Mouse (Mus musculus) heart, postnatal 0 days (tissue): Measurements from ENCODE around the gene Gm47289. TPM values are rescaled to one million over a fixed set of nuclear protein-coding genes. Genes with fewer than 3 reads are reported as not detected.

Source experiments
- ATAC-seq: fragments of 200-750 bp; cut with Nextera tagmentation; 2 replicates; pipeline ENCODE4 v1.8.0; 2017; ENCODE audit warnings: low read depth, moderate number of reproducible peaks, moderate library complexity; ENCODE audit not compliant: insufficient read depth
- DNase-seq: peaks from one replicate; pipeline ENCODE4 v3.0.0-alpha.2; 2016; ENCODE audit warnings: low spot score
- H3K27ac ChIP-seq: fragments of 300-500 bp; sonication (generic); 2 replicates; pipeline ENCODE4 v1.5.1; 2014; ENCODE audit warnings: low read depth, mild to moderate bottlenecking
- H3K27me3 ChIP-seq: fragments of 300-500 bp; sonication (generic); 2 replicates; pipeline ENCODE4 v1.6.1; 2014; ENCODE audit warnings: low read length, mixed read lengths; ENCODE audit not compliant: control insufficient read depth, insufficient read depth
- H3K36me3 ChIP-seq: fragments of 300-500 bp; sonication (generic); replicated peaks from 2 replicates; pipeline ENCODE4 v1.6.1; 2014; ENCODE audit warnings: low read length, mixed read lengths; ENCODE audit not compliant: control insufficient read depth, insufficient read depth
- H3K4me1 ChIP-seq: fragments of 300-500 bp; sonication (generic); 2 replicates; pipeline ENCODE4 v1.6.1; 2014; ENCODE audit warnings: antibody characterized with exemption; ENCODE audit not compliant: control insufficient read depth, insufficient read depth
- H3K4me2 ChIP-seq: fragments of 300-500 bp; sonication (generic); 2 replicates; pipeline ENCODE4 v1.6.1; 2014; ENCODE audit warnings: low read depth, mild to moderate bottlenecking, low read length, moderate library complexity
- H3K4me3 ChIP-seq: fragments of 300-500 bp; sonication (generic); 2 replicates; pipeline ENCODE4 v1.5.1; 2014; ENCODE audit warnings: low read depth, low read length
- H3K9ac ChIP-seq: fragments of 300-500 bp; sonication (generic); replicated peaks from 2 replicates; pipeline ENCODE4 v1.6.1; 2014; ENCODE audit warnings: low read depth, low read length, mixed read lengths
- H3K9me3 ChIP-seq: fragments of 300-500 bp; sonication (generic); replicated peaks from 2 replicates; pipeline ENCODE4 v1.6.1; 2016; ENCODE audit warnings: low read length; ENCODE audit not compliant: control insufficient read depth
- CTCF ChIP-seq: IDR thresholded peaks from 2 replicates; pipeline ENCODE4 v1.5.1; 2016; ENCODE audit warnings: antibody characterized with exemption, control low read depth, low read depth
- EP300 ChIP-seq: IDR thresholded peaks from 2 replicates; pipeline ENCODE4 v1.6.1; 2016; ENCODE audit warnings: antibody characterized with exemption, low read depth
- WGBS: fragments of 180-500 bp; shearing (Covaris S2); extraction: QIAGEN DNeasy Blood & Tissue Kit; methylation state at CpG from one replicate; pipeline ENCODE4 v1.1.7; 2014; 5-methylcytosine and 5-hydroxymethylcytosine counted together
- polyA plus RNA-seq: library from polyadenylated mRNA; unstranded; fragments of >200 nt; fragmentation: Nextera tagmentation; extraction: Ambion mirVana; gene quantifications from 2 replicates; pipeline ENCODE4 v1.2.1, GENCODE M21; 2015
- total RNA-seq: library from RNA; depleted of rRNA; stranded (reverse); fragments of >200 nt; gene quantifications from 2 replicates; pipeline ENCODE4 v1.2.3, GENCODE M21; 2014; ENCODE audit warnings: low replicate concordance; rRNA removed

Gene Gm47289
- total and polyA plus RNA-seq, 2 experiments from 2014 or later = not detected

- Histone ChIP-seq H3K9me3 (0 out of 2 replicates have a peak, but pooled peaks cover 7% of the 10 kb centered on the region), H3K27me3 (no peaks in the 10 kb centered on the region), H3K4me2 (no peak overlapping the region), H3K36me3 (no peaks in the 10 kb centered on the region), H3K4me1 (no peaks in the 10 kb centered on the region), H3K4me3 (no peak overlapping the region), H3K9ac (no peak overlapping the region), H3K27ac (no peak overlapping the region)
- WGBS = 67% methylated on average over 2 of the region's 2 CpGs
- DNase-seq (no peak), ATAC-seq (no peak)
- no peak for TF ChIP-seq EP300
- no peak for TF ChIP-seq CTCF
Observed at GRCm38 (mm10) chr9:119206666-119207065, 47.7 kb downstream of the Gm47289 start.

GRCm38 (mm10) chr9:119207113-119207512, 48.2 kb downstream of the Gm47289 start:
- DNase-seq = no peak
- Histone ChIP-seq H3K4me2 (no peak overlapping the region), H3K9me3 (0 out of 2 replicates have a peak, but pooled peaks cover 7% of the 10 kb centered on the region), H3K9ac (no peak overlapping the region), H3K36me3 (no peaks in the 10 kb centered on the region), H3K4me3 (no peak overlapping the region), H3K27ac (no peak overlapping the region), H3K4me1 (no peaks in the 10 kb centered on the region), H3K27me3 (no peaks in the 10 kb centered on the region)
- TF ChIP-seq CTCF (no peak), EP300 (no peak)
- 69% methylated on average over 4 of the region's 4 CpGs for WGBS
- no peak for ATAC-seq

- 82% methylated on average over 4 of the region's 4 CpGs for WGBS
- Histone ChIP-seq H3K36me3 (no peaks in the 10 kb centered on the region), H3K9me3 (0 out of 2 replicates have a peak, but pooled peaks cover 7% of the 10 kb centered on the region), H3K27me3 (no peaks in the 10 kb centered on the region), H3K9ac (no peak within 1 kb of the TSS), H3K27ac (no peak within 1 kb of the TSS), H3K4me2 (no peak within 1 kb of the TSS), H3K4me3 (no peak within 1 kb of the TSS), H3K4me1 (no peaks in the 10 kb centered on the region)
- TF ChIP-seq EP300 (no peak), CTCF (no peak)
- no peak for ATAC-seq
- no peak for DNase-seq
Observed at GRCm38 (mm10) chr9:119208998-119209397, 50.0 kb downstream of the Gm47289 start, which contains the start of gene Slc22a13. Slc22a13 (minus strand) TSS chr9:119209098.

Other genes with a start within 250 kb of the Gm47289 start
- gene Ctdspl, start 232.7 kb upstream of the Gm47289 start, total RNA-seq = 12.6 and 33.7 TPM in 2 replicates
- 4.3 TPM in 2 replicates for gene Ctdspl, start 232.7 kb upstream of the Gm47289 start, polyA plus RNA-seq
- 4.8 and 12.6 TPM in 2 replicates for gene Vill, start 106.4 kb upstream of the Gm47289 start, total RNA-seq
- gene Vill, start 106.4 kb upstream of the Gm47289 start, polyA plus RNA-seq = 3.8 and 4.4 TPM in 2 replicates
- gene Plcd1, start 65.7 kb upstream of the Gm47289 start, total RNA-seq = 21.1 and 27.1 TPM in 2 replicates
- gene Plcd1, start 65.7 kb upstream of the Gm47289 start, polyA plus RNA-seq = 12.9 and 14.6 TPM in 2 replicates
- 5.0 TPM in 1 of 2 replicates, not detected in the other for gene Dlec1, start 56.7 kb upstream of the Gm47289 start, total RNA-seq
- 0.15 and 0.21 TPM in 2 replicates for gene Dlec1, start 56.7 kb upstream of the Gm47289 start, polyA plus RNA-seq
- 0.27 TPM in 1 of 2 replicates, not detected in the other for gene Acaa1b, start 2.1 kb upstream of the Gm47289 start, total RNA-seq
- gene Acaa1b, start 2.1 kb upstream of the Gm47289 start, polyA plus RNA-seq = 0.15 and 0.30 TPM in 2 replicates
- not detected in 2 replicates for gene Slc22a13, start 49.9 kb downstream of the Gm47289 start, total RNA-seq
- gene Slc22a13, start 49.9 kb downstream of the Gm47289 start, polyA plus RNA-seq = not detected in 2 replicates
- 28.1 and 28.8 TPM in 2 replicates for gene Oxsr1, start 163.3 kb downstream of the Gm47289 start, total RNA-seq
- 6.4 and 6.7 TPM in 2 replicates for gene Oxsr1, start 163.3 kb downstream of the Gm47289 start, polyA plus RNA-seq
- 179 and 206 TPM in 2 replicates for gene Acaa1a, start 180.5 kb downstream of the Gm47289 start, total RNA-seq
- gene Acaa1a, start 180.5 kb downstream of the Gm47289 start, polyA plus RNA-seq = 89.1 and 89.8 TPM in 2 replicates
- 9.7 and 14.3 TPM in 2 replicates for gene Myd88, start 182.2 kb downstream of the Gm47289 start, total RNA-seq
- 15.8 and 17.0 TPM in 2 replicates for gene Myd88, start 182.2 kb downstream of the Gm47289 start, polyA plus RNA-seq
- gene Xylb, start 198.2 kb downstream of the Gm47289 start, total RNA-seq = 0.04 and 0.12 TPM in 2 replicates
- 0.26 and 0.46 TPM in 2 replicates for gene Xylb, start 198.2 kb downstream of the Gm47289 start, polyA plus RNA-seq
- 0.19 TPM in 1 of 2 replicates, not detected in the other for gene Slc22a14, start 206.4 kb downstream of the Gm47289 start, total RNA-seq
- gene Slc22a14, start 206.4 kb downstream of the Gm47289 start, polyA plus RNA-seq = 0.08 and 0.11 TPM in 2 replicates
- gene Acvr2b, start 243.0 kb downstream of the Gm47289 start, total RNA-seq = 4.3 and 6.6 TPM in 2 replicates
- gene Acvr2b, start 243.0 kb downstream of the Gm47289 start, polyA plus RNA-seq = 6.6 and 6.8 TPM in 2 replicates